Comparison of ENCODE assay signal across 10 mouse cellular contexts in the genomic region with DNA sequence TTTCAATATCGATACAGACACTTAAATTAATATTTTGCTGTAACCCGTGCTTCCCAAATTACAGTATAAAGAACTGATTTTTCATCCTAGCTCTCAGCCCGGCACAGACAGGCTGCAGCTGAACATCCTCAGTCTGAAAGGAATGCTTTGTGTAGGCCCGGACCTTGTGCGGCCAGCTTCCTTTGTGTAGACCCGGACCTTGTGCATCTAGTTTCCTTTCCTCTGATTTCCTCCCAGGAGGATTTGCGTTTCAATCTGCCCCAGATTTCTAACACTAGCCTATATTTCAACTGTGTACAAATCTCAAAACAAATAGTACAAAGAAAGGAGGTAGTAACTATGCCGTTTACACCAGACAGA.
DNase-seq lines count a peak whose midpoint lies in the region; ATAC-seq lines count a peak whose summit lies in the region.
"Had no signal": no experiment of that assay in that cellular context is flagged by ENCODE, and none has a peak within 500 bp of the region (broad histone marks: within the 10 kb centered on the region; RNA-seq: fewer than 3 reads in every experiment).

No protein-coding gene starts in this region.

- no peak overlapping the region for H3K9ac ChIP-seq in forebrain, embryonic 16.5 days (replicated peaks; ENCODE audit: low read depth, low read length)
- H3K9ac ChIP-seq in midbrain, embryonic 11.5 days (ENCODE audit: low read length): 0 out of 2 replicates have a peak overlapping the region, but pooled peaks have one; percentile 20
- H3K9ac ChIP-seq: limb, embryonic 15.5 days had no signal

- no peaks in the 10 kb centered on the region for H3K9me3 ChIP-seq in forebrain, embryonic 16.5 days (ENCODE audit: control insufficient read depth, low read length)
- no peaks in the 10 kb centered on the region for H3K9me3 ChIP-seq in midbrain, embryonic 11.5 days (ENCODE audit: control insufficient read depth, low read length)
- H3K9me3 ChIP-seq: limb, embryonic 15.5 days had no signal

- H3K27me3 ChIP-seq in forebrain, embryonic 16.5 days (replicated peaks; ENCODE audit: control insufficient read depth, insufficient read depth, low read length): no peaks in the 10 kb centered on the region
- no peaks in the 10 kb centered on the region for H3K27me3 ChIP-seq in midbrain, embryonic 11.5 days (ENCODE audit: control insufficient read depth, insufficient read depth, low read length)
- H3K27me3 ChIP-seq: limb, embryonic 15.5 days had no signal

- intact Hi-C loops in gastrocnemius, postnatal 36 days (cut with DNase I): no loop called here

- H3K4me1 ChIP-seq in forebrain, embryonic 16.5 days (replicated peaks; ENCODE audit: control insufficient read depth, insufficient read depth, low read length): no peaks in the 10 kb centered on the region
- no peaks in the 10 kb centered on the region; the same call in 1 of the 2 replicates for H3K4me1 ChIP-seq in midbrain, embryonic 11.5 days (ENCODE audit: control insufficient read depth, insufficient read depth, low read length)
- H3K4me1 ChIP-seq: limb, embryonic 15.5 days had no signal

- DNase-seq in right cerebral cortex, adult 18-20 months: peak; percentile 9
- no peak for DNase-seq in right cerebral cortex, postnatal 36 days (ENCODE audit: low spot score in 2 of 2)
- DNase-seq in midbrain, embryonic 11.5 days (ENCODE audit: low spot score, missing footprints): peak; percentile 85
- no peak for DNase-seq in cerebellum, postnatal 36 days
- DNase-seq in thymus, postnatal 14 days: no peak
- DNase-seq in gastrocnemius, postnatal 36 days: no peak
- DNase-seq: cerebellum, adult 9-10 months had no signal

- ATAC-seq in forebrain, embryonic 16.5 days: peak; percentile 79
- ATAC-seq in midbrain, embryonic 11.5 days (ENCODE audit: low FRiP score): peak; percentile 92
- ATAC-seq in erythroid progenitor cell, adult 5-6 weeks (replicated peaks; ENCODE audit: low FRiP score, poor library complexity, severe bottlenecking): no peak

- 22% methylated on average over 8 of the region's 8 CpGs for WGBS in forebrain, embryonic 16.5 days
- WGBS in midbrain, embryonic 11.5 days: 50% methylated on average over 8 of the region's 8 CpGs

- no peak overlapping the region for H3K4me2 ChIP-seq in forebrain, embryonic 16.5 days (ENCODE audit: low read length)
- no peak overlapping the region for H3K4me2 ChIP-seq in midbrain, embryonic 11.5 days
- H3K4me2 ChIP-seq: limb, embryonic 15.5 days had no signal

- no peaks in the 10 kb centered on the region for H3K36me3 ChIP-seq in forebrain, embryonic 16.5 days (ENCODE audit: control insufficient read depth, insufficient read depth)
- H3K36me3 ChIP-seq in midbrain, embryonic 11.5 days (ENCODE audit: control insufficient read depth, insufficient read depth, low read length): no peaks in the 10 kb centered on the region
- H3K36me3 ChIP-seq: limb, embryonic 15.5 days had no signal

- no peak overlapping the region for H3K4me3 ChIP-seq in forebrain, embryonic 16.5 days (replicated peaks; ENCODE audit: low read length)
- no peak overlapping the region for H3K4me3 ChIP-seq in midbrain, embryonic 11.5 days (ENCODE audit: low read depth, low read length)
- H3K4me3 ChIP-seq: limb, embryonic 15.5 days had no signal

- H3K27ac ChIP-seq in forebrain, embryonic 16.5 days (ENCODE audit: low read length): no peak overlapping the region
- H3K27ac ChIP-seq in midbrain, embryonic 11.5 days (ENCODE audit: low read depth, low read length): peak overlapping the region; percentile 44; the same call in 1 of the 2 replicates
- H3K27ac ChIP-seq: limb, embryonic 15.5 days had no signal

Comparison
In these comparisons a context has a peak if more than half of its experiments do, and no peak if none do; other contexts are left out.
1. DNase-seq: peak in right cerebral cortex, adult 18-20 months (single experiment) and midbrain, embryonic 11.5 days (single experiment); none in right cerebral cortex, postnatal 36 days (0 of 2), cerebellum, postnatal 36 days (0 of 2), thymus, postnatal 14 days (single experiment) and gastrocnemius, postnatal 36 days (0 of 2).